Mouse (Mus musculus): ENCODE results near the gene Ksr2. TPM values are rescaled to one million over a fixed set of nuclear protein-coding genes. Genes with fewer than 3 reads are reported as not detected.

The Ksr2 gene
- total and polyA plus RNA-seq, 3 experiments, result not detected

- Histone ChIP-seq H3K9me3 (replicated peaks; ENCODE audit: insufficient read depth, low read length) (no peaks in the 10 kb centered on the region), H3K4me3 (ENCODE audit: control insufficient read depth in 1 of 2, insufficient read depth in 1 of 2, low read depth in 2 of 2, low read length in 2 of 2) (no peak overlapping the region), H3K27me3 (ENCODE audit: control insufficient read depth in 1 of 2, insufficient read depth in 2 of 2, low read length in 2 of 2) (no peaks in the 10 kb centered on the region), H3K79me2 (ENCODE audit: control insufficient read depth, insufficient read depth, low read length, poor library complexity) (no peaks in the 10 kb centered on the region), H3K27ac (ENCODE audit: control insufficient read depth, low read depth, low read length) (no peak overlapping the region), H3K36me3 (ENCODE audit: control insufficient read depth in 1 of 2, insufficient read depth in 2 of 2, low read length in 2 of 2) (no peaks in the 10 kb centered on the region), H3K4me1 (ENCODE audit: control insufficient read depth in 1 of 2, insufficient read depth in 2 of 2, low read length in 2 of 2) (no peaks in the 10 kb centered on the region), H3K9ac (ENCODE audit: control insufficient read depth, low read depth, low read length, poor library complexity, severe bottlenecking) (no peak overlapping the region)
- TF ChIP-seq POLR2A (IDR thresholded peaks at IDR 0.05; ENCODE audit: control insufficient read depth in 1 of 2, insufficient read depth in 1 of 2, low read depth in 1 of 2, low read length in 2 of 2, poor library complexity in 1 of 2) (no peak), ETS1 (IDR thresholded peaks at IDR 0.05; ENCODE audit: low read depth, low read length) (no peak), CHD2 (IDR thresholded peaks at IDR 0.05; ENCODE audit: low read length) (no peak), CHD1 (IDR thresholded peaks at IDR 0.05; ENCODE audit: low read depth, low read length) (no peak), MAFK (IDR thresholded peaks at IDR 0.05; ENCODE audit: borderline replicate concordance, low read depth, low read length) (no peak), ZMIZ1 (IDR thresholded peaks at IDR 0.05; ENCODE audit: low read depth, low read length) (no peak), BHLHE40 (IDR thresholded peaks at IDR 0.05; ENCODE audit: borderline replicate concordance, low read depth, low read length) (no peak), MEF2A (IDR thresholded peaks at IDR 0.05; ENCODE audit: extremely low read depth, insufficient replicate concordance, low read depth, low read length, poor library complexity, severe bottlenecking) (no peak), EP300 (IDR thresholded peaks at IDR 0.05; ENCODE audit: low read depth in 1 of 2, low read length in 2 of 2) (no peak), E2F4 (IDR thresholded peaks at IDR 0.05; ENCODE audit: borderline replicate concordance, low read depth, low read length) (no peak), NRF1 (IDR thresholded peaks at IDR 0.05; ENCODE audit: insufficient read depth, low read depth, low read length, poor library complexity, severe bottlenecking) (no peak), POLR2AphosphoS5 (IDR thresholded peaks at IDR 0.05; ENCODE audit: borderline replicate concordance, low read depth, low read length) (no peak), KAT2A (conservative IDR thresholded peaks at IDR 0.05; ENCODE audit: low read depth, low read length) (no peak), GABPA (IDR thresholded peaks at IDR 0.05; ENCODE audit: low read depth, low read length) (no peak)
- DNase-seq (ENCODE audit: low read depth, low spot score), result no peak
Measured at GRCm38 (mm10) chr5:117577598-117577997, 163.8 kb downstream of the Ksr2 start.

GRCm38 (mm10) chr5:117581711-117582110 lies 167.9 kb downstream of the Ksr2 start:
- Histone ChIP-seq H3K36me3 (ENCODE audit: control insufficient read depth in 1 of 2, insufficient read depth in 2 of 2, low read length in 2 of 2) (no peaks in the 10 kb centered on the region), H3K9me3 (replicated peaks; ENCODE audit: insufficient read depth, low read length) (no peaks in the 10 kb centered on the region), H3K27ac (ENCODE audit: control insufficient read depth, low read depth, low read length) (no peak overlapping the region), H3K27me3 (ENCODE audit: control insufficient read depth in 1 of 2, insufficient read depth in 2 of 2, low read length in 2 of 2) (no peaks in the 10 kb centered on the region), H3K4me3 (ENCODE audit: control insufficient read depth in 1 of 2, insufficient read depth in 1 of 2, low read depth in 2 of 2, low read length in 2 of 2) (no peak overlapping the region), H3K79me2 (ENCODE audit: control insufficient read depth, insufficient read depth, low read length, poor library complexity) (no peaks in the 10 kb centered on the region), H3K9ac (ENCODE audit: control insufficient read depth, low read depth, low read length, poor library complexity, severe bottlenecking) (no peak overlapping the region), H3K4me1 (ENCODE audit: control insufficient read depth in 1 of 2, insufficient read depth in 2 of 2, low read length in 2 of 2) (no peaks in the 10 kb centered on the region)
- TF ChIP-seq ZC3H11A (IDR thresholded peaks at IDR 0.05; ENCODE audit: low read depth, low read length) (no peak), BHLHE40 (IDR thresholded peaks at IDR 0.05; ENCODE audit: borderline replicate concordance, low read depth, low read length) (no peak), CHD1 (IDR thresholded peaks at IDR 0.05; ENCODE audit: low read depth, low read length) (no peak), ETS1 (IDR thresholded peaks at IDR 0.05; ENCODE audit: low read depth, low read length) (no peak), POLR2AphosphoS5 (IDR thresholded peaks at IDR 0.05; ENCODE audit: borderline replicate concordance, low read depth, low read length) (no peak), USF2 (IDR thresholded peaks at IDR 0.05; ENCODE audit: borderline replicate concordance in 1 of 2, insufficient read depth in 1 of 2, low read depth in 1 of 2, low read length in 2 of 2) (no peak), ELF1 (IDR thresholded peaks at IDR 0.05; ENCODE audit: low read depth, low read length) (no peak), POLR2A (IDR thresholded peaks at IDR 0.05; ENCODE audit: control insufficient read depth in 1 of 2, insufficient read depth in 1 of 2, low read depth in 1 of 2, low read length in 2 of 2, poor library complexity in 1 of 2) (no peak), CTCF (IDR thresholded peaks at IDR 0.05 in 2 of 3, conservative IDR thresholded peaks at IDR 0.05 in 1 of 3; ENCODE audit: control insufficient read depth in 1 of 3, insufficient read depth in 1 of 3, low read depth in 2 of 3, low read length in 3 of 3, poor library complexity in 1 of 3, severe bottlenecking in 1 of 3) (no peak), KAT2A (conservative IDR thresholded peaks at IDR 0.05; ENCODE audit: low read depth, low read length) (no peak), UBTF (IDR thresholded peaks at IDR 0.05; ENCODE audit: borderline replicate concordance, insufficient read depth, low read depth, low read length) (no peak), MXI1 (IDR thresholded peaks at IDR 0.05; ENCODE audit: low read depth, low read length) (no peak), TBP (IDR thresholded peaks at IDR 0.05; ENCODE audit: low read depth, low read length) (no peak), JUND (IDR thresholded peaks at IDR 0.05; ENCODE audit: low read depth, low read length) (no peak), CHD2 (IDR thresholded peaks at IDR 0.05; ENCODE audit: low read length) (no peak), ZKSCAN1 (IDR thresholded peaks at IDR 0.05; ENCODE audit: low read depth, low read length) (no peak), GATA1 (IDR thresholded peaks at IDR 0.05; ENCODE audit: low read depth, low read length) (no peak), MEF2A (IDR thresholded peaks at IDR 0.05; ENCODE audit: extremely low read depth, insufficient replicate concordance, low read depth, low read length, poor library complexity, severe bottlenecking) (no peak)
- no peak for DNase-seq (ENCODE audit: low read depth, low spot score)
